Mouse (Mus musculus): ENCODE measurements around the gene Masp1.

DNA sequence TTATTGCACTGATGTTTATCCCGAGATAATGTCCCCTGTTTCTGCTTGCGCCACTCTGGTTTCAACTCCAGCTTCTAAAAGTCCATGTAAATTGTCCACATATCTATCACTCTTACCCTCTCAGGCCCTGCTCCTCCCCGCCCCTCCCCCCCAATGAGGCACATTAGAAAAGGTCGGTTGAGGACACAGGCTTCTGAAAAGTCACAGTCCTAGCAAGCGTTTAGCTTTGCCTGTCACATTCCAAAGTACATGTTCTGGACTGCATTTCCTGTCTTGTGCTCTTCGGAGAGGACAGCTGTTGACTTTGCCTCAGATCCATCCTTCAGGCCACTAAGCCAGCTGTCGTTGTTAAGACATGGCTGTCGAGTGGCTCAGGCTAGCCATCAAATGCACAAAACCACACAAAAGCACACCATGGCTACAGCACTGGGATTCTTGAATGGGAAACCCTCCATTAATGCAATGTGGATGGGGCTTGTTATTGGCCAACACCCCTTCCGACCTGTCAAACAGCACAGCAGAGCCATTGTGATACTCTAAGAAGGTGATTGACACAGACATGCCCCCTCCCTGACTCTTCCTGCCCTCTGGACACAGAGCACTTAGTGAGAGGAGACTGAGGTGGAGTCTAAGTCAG lies 103.8 kb downstream of the Masp1 start:
- TF ChIP-seq CHD2 (IDR thresholded peaks at IDR 0.05; ENCODE audit: low read depth, low read length) (no peak), ZNF384 (IDR thresholded peaks at IDR 0.05; ENCODE audit: low read depth, low read length) (no peak), HCFC1 (IDR thresholded peaks at IDR 0.05; ENCODE audit: borderline replicate concordance, insufficient read depth, low read length) (no peak), ZC3H11A (IDR thresholded peaks at IDR 0.05; ENCODE audit: borderline replicate concordance, low read depth, low read length) (no peak), MAFK (IDR thresholded peaks at IDR 0.05; ENCODE audit: insufficient read depth, low read depth, low read length) (no peak)
